Mouse (Mus musculus) adrenal gland, postnatal 14 days (tissue): ENCODE data around the gene Cdipt. TPM values are rescaled to one million over a fixed set of nuclear protein-coding genes. Genes with fewer than 3 reads are reported as not detected.

Experiments used
- DNase-seq: peaks from one replicate; pipeline ENCODE4 v3.0.0; 2021; ENCODE audit warnings: mixed read lengths
- total RNA-seq: library from RNA; stranded (reverse); gene quantifications from 2 replicates; pipeline ENCODE4 v1.2.3, GENCODE M21; 2021

Gene Cdipt
- total RNA-seq, 1 experiment from 2014 or later = 78.2 TPM

- peak; percentile 98 for DNase-seq
Measured at GRCm38 (mm10) chr7:126975950-126976866, 494 bp downstream of the Cdipt start, which contains the start of gene Cdiptos. TSS of gene Cdiptos (minus strand) at chr7:126976098.

GRCm38 (mm10) chr7:126976878-126977459, 1.3 kb downstream of the Cdipt start:
- no peak for DNase-seq

- DNase-seq = no peak
Measured at GRCm38 (mm10) chr7:126978841-126979240, 3.1 kb downstream of the Cdipt start.

DNA sequence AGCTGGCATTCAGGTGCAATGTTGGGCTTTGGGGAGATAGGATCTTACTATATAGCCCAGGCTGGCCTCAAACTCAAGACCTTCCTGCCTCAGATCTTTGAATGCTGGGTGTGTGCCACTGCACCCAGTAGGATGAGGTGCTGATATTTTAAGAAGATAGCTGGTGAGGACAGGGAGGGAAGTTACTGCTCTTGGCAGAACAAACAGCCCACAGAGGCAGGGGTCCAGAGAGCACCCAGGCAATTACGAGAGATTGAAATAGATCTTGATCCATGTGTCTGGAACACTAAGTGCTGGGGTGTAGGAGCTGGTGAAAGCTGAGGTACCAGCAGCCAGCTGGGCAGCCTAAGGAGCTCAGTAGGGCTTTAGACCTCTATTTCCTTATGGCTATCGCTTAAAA, 5.9 kb downstream of the Cdipt start:
- no peak for DNase-seq

DNA sequence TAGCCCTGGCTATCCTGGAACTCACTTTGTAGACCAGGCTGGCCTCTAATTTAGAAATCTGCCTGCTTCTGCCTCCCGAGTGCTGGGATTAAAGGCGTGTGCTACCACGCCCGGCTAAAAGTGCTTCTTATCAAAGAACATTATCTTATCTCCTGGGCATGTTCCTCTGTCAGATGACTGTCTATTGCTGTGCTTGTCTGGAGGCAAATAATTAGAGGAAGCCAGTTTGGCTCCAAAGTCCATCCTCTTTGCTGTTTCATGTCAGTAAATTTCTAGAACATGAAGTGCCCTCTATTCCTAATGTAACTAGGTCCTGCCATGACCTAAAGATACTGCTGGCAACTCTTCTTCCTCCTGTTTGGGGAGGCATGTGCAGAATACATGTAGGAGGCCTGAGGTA, 6.3 kb downstream of the Cdipt start:
- no peak for DNase-seq

DNA sequence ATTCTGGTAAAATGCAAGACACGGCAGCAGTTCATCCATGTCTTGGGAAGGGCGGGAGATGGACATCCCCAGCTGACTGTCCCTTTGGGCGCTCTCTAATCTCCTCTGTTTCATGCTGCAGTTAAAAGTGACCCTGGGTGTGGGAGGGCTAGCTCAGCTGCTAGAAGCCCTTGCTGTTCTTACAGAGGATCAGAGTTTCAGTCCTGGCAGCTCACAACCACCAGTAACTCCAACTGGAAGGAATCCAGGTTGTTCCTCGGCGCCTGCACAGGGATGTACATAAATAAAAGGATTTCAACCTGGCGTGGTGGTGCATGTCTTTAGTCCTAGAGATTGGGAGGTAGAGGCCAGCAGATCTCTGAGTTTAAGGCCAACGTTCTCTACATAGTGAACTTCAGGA, 7.4 kb downstream of the Cdipt start:
- DNase-seq = no peak

- DNase-seq = no peak
Measured at GRCm38 (mm10) chr7:126984667-126985444, 9.1 kb downstream of the Cdipt start.

DNA sequence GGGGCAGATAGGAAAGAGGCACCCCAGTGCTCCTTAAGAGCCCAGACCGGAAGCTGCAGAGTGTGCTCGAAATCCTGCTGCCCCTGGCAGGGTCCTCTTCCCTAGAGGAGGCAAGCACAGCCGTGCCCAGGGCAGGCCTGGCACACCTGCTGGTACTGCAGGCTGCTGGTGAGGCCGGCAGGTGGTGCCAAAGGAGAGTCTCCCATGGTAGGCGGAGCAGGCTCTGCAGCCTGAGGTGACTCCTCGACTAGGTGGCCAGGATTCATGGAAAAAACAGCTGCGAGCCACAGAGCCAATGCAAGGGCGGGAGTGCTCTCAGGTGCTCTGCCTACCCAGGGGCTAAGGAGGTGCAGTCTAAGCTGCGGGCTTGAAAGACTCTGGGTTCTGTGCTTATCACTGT, 10.6 kb downstream of the Cdipt start:
- peak; percentile 62 for DNase-seq

GRCm38 (mm10) chr7:126988816-126989215, 13.1 kb downstream of the Cdipt start:
- DNase-seq = no peak

DNA sequence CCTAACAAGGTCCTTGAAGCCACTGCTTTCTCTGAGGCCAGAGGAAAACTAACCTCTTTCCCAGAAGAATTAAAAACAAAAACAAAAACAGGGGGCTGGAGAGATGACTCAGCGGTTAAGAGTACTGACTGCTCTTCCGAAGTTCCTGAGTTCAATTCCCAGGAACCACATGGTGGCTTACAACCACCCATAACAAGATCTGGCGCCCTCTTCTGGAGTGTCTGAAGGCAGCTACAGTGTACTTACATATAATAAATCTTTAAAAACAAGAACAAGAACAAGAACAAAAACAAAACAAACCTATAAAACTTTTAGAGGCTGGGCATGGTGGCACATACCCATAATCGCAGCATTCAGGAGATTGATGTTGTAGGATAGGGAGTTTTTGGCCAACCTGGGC, 20.7 kb downstream of the Cdipt start:
- DNase-seq = peak; percentile 31

DNA sequence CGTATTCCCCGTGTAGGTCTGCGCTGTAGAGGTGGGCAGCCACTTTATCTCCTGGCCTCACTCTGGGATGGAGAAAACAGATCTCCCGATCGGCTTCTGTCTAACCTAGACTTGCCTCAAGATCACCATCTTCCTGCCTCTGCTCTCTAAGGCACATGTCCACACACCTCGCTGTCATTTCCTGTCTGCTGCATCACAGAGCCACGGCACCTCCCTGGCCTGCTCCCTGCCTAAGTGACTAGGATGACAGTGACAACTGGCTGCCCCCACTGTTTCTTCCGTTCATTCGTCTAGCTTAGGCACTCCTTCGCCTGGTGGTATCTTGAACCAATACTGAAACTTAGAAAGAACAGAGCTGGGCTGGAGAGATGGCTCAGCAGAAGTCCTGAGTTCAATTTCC, 23.9 kb downstream of the Cdipt start:
- DNase-seq = no peak

GRCm38 (mm10) chr7:127003620-127004019, 27.9 kb downstream of the Cdipt start:
- DNase-seq = no peak

DNA sequence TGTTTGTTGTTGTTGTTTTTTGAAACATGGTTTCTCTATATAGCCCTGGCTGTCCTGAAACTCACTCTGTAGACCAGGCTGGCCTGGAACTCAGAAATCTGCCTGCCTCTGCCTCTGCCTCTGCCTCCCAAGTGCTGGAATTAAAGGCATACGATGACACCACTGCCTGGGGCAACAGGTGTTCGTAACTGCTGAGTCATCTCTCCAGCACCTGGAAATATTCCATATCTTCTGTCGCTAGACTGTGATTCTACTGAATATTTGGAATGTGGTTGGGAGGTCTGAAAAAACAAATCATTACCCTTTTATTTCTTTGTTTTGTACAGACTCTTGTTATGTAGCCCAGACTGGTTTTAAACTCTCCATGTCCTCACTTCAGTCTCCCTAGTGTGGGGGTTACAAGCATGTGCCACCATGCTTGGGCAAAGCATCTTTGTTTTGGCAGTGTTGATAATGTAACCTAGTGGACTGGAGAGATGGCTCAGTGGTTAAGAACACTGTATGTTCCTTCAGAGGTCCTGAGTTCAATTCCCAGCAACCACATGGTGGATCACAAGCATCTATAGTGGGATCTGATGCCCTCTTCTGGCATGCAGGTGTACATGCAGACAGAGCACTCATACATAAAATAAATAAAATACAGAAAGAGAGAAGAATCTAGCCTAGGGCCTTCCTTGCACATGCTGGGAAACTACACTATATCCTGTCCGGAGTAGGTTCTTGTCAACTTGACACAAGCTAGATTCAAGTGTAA, 28.6 kb downstream of the Cdipt start:
- no peak for DNase-seq

- no peak for DNase-seq
Measured at GRCm38 (mm10) chr7:127007313-127008024, 31.8 kb downstream of the Cdipt start.

DNA sequence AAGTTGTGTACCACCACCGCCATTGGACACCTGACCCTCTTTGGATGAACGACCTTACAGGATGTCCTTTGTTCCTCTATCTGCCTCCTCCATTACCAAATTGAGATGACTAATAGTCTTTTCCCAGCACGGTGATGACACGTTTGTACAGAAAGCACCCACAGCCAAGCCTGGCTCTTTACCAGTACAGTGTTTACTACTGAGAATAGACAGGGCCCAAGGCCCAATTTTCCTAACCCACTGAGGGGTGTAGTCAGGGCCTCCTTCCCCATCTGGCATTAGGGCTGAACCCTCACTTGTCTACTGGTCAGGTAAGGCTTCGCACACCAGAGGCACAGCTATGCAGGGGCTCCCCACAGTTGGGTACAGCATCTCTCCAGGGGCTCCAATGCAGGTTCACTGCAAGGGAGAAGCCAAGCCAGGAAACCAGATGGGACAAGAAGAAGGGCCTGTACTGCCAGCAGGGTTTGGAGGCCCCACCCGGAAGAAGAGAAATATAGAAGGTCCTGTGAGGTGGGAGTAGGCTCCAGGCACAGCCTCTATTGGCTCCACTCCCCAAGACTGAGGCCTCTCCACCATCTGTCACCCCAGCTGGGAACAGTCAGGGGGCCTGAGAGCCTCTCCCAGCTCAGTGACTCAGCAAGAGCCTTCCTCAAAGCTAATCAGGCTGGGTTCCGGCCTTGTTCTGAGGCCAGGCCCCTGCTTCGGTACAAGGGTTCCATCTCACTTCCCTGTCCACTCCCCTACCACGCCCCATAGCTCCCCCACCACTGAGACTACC, 32.7 kb downstream of the Cdipt start:
- DNase-seq = peak; percentile 80

- DNase-seq = no peak
Measured at GRCm38 (mm10) chr7:127009307-127010085, 33.8 kb downstream of the Cdipt start.

DNA sequence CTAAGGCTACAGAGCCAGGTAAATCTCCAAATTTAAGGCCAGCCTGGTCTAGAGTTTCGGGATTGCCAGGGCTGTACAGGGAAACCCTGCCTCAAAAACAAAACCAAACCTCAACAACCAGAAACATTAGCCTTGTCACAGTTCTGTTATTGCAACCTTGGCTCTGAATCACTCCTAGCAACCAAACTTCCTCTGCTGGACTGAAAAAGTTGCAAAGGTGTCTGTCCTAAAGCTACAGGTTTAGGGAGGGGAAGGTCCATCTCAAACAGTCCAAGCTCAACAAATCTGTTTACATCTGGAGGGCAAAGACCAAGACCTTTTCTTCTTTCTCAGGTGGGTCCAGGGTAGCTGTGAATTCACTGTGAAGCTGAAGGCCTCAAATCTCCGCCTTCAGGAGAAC, 35.3 kb downstream of the Cdipt start:
- no peak for DNase-seq

DNA sequence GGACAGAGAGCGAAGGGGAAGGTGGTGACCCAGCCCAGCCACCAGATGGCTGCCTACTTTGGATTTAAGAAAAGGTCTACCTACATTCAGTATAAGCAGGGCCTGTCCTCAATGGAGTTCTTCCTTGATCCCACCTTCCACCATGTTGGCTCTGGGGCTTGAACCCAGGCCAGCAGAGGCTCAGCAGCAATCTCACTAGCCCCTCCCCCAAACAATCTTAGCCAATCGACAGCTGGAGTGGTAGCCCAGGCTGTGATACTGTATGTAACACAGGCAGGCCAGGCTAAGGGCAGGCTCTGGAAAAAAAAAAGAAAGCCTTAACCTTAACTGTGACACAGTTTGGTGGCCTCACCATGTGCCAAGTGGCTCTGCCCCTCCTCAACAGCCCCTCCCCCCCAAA, 36.0 kb downstream of the Cdipt start:
- DNase-seq = no peak

DNA sequence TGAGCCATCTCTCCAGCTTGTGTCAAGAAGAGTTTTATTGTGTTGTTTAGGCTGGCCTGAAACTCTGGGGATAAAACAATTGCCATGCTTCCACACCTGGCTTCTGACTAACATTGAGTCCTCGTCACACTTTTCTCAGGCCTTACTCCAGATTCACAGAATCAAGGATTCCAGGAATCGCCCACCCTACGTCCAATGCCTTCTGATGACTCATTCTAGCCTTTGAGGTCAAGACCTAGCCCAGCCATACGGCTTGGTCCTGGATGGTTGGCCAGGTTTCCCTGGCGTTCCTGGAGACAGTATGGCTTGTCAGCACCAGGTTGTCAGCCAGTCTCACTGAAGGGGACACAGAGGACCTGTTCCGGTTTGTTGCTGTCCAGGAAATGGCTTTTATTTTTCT, 36.7 kb downstream of the Cdipt start:
- no peak for DNase-seq

GRCm38 (mm10) chr7:127012845-127013244, 37.1 kb downstream of the Cdipt start:
- no peak for DNase-seq
